Mouse (Mus musculus) E14TG2a.4 (cell line): ENCODE measurements around the gene Mettl23.
"Not testable (repeated sequence)": the region's sequence is repeated elsewhere in the genome, so short reads cannot be mapped to it uniquely, and the experiment has no call there.

Experiments
- H3K27me3 ChIP-seq: 2 replicates; pipeline ENCODE4 v1.6.1; 2014; ENCODE audit warnings: low read length, control low read depth; ENCODE audit not compliant: insufficient read depth
- H3K36me3 ChIP-seq: 2 replicates; pipeline ENCODE4 v1.6.1; 2014; ENCODE audit warnings: low read length, control low read depth; ENCODE audit not compliant: insufficient read depth
- H3K4me1 ChIP-seq: replicated peaks from 2 replicates; pipeline ENCODE4 v1.6.1; 2014; ENCODE audit warnings: low read depth, low read length, control low read depth
- H3K4me3 ChIP-seq: replicated peaks from 2 replicates; pipeline ENCODE4 v1.5.1; 2014; ENCODE audit warnings: mild to moderate bottlenecking, low read length
- H3K9me3 ChIP-seq: 2 replicates; pipeline ENCODE4 v1.6.1; 2014; ENCODE audit warnings: low read length, control low read depth
- CTCF ChIP-seq: conservative IDR thresholded peaks from 2 replicates; pipeline ENCODE4 v1.5.1; 2014; ENCODE audit warnings: low read length
- NANOG ChIP-seq: IDR thresholded peaks from 2 replicates; pipeline ENCODE4 v1.6.1; 2014; ENCODE audit warnings: borderline replicate concordance, low read length, mixed read lengths
- POU5F1 ChIP-seq: IDR thresholded peaks from 2 replicates; pipeline ENCODE4 v1.6.1; 2014; ENCODE audit warnings: low read length, borderline replicate concordance

Gene Mettl23

DNA sequence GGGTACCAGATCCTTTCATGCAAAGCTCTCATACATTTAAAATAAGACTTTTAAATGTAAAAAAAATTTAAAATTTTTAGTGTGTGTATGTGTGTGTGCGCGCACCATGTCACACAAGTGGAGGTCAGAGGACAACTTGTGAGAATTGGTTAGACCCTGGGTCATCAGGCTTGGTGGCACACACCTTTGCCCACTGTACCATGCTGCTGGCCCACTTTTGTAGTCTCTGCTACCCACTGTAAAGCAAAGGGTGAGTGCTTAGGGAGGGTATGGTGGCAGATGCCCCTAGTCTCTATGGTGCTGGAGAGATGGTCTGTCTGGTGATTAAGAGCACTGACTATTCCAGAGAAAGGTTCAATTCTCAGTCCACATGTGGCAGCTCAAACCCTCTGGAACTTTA lies 19.8 kb upstream of the Mettl23 start:
- Histone ChIP-seq H3K9me3 (no peaks in the 10 kb centered on the region), H3K4me3 (no peak overlapping the region)

DNA sequence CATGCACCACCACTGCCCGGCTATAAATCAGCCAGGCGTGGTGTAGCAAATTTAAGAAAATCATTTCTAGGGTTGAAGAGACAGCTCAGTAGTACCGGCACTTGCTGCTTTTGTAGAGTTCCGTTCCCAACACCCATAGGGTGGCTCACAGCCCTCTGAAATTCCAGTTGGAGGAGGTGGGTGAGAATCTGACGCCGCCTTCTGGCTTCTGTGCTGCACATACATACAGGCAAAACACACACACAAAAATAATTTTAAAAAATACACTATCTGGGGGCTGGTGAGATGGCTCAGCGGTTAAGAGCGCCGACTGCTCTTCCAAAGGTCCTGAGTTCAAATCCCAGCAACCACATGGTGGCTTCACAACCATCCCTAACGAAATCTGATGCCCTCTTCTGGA lies 19.2 kb upstream of the Mettl23 start:
- Histone ChIP-seq H3K4me1 (peaks cover 46% of the 10 kb centered on the region), H3K27me3 (peaks cover 26% of the 10 kb centered on the region)
- not testable (repeated sequence) for H3K9me3 ChIP-seq, H3K36me3 ChIP-seq, H3K4me3 ChIP-seq

More for the DNA sequence above, 19.8 kb upstream of the Mettl23 start:
- Histone ChIP-seq H3K4me1 (peaks cover 45% of the 10 kb centered on the region), H3K27me3 (peaks cover 20% of the 10 kb centered on the region), H3K36me3 (no peaks in the 10 kb centered on the region)
- TF ChIP-seq POU5F1 = no peak
- TF ChIP-seq NANOG = no peak
- no peak for TF ChIP-seq CTCF

DNA sequence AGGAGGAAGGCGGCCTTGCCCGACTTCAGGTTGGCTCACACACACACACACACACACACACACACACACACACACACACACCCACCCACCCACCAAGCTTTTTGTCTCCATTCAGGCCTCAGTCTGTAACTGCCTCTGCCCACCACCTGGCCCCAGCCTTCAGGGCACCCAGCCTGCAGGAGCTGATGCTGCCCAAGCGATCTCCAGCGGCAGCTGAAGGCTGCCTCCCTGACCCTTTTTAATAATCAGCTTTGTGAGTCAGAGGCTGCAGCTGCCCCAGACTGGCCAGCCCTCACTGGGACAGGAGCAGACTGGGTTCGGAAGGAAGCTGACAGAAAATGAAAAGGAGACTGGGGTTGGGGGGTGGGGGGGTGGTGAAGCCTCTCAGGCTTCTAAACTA lies 17.8 kb upstream of the Mettl23 start:
- Histone ChIP-seq H3K36me3 (no peaks in the 10 kb centered on the region), H3K9me3 (no peaks in the 10 kb centered on the region), H3K4me1 (peaks cover 51% of the 10 kb centered on the region), H3K27me3 (peaks cover 26% of the 10 kb centered on the region), H3K4me3 (no peak overlapping the region)
- TF ChIP-seq POU5F1 = no peak
- no peak for TF ChIP-seq NANOG
- TF ChIP-seq CTCF = no peak

DNA sequence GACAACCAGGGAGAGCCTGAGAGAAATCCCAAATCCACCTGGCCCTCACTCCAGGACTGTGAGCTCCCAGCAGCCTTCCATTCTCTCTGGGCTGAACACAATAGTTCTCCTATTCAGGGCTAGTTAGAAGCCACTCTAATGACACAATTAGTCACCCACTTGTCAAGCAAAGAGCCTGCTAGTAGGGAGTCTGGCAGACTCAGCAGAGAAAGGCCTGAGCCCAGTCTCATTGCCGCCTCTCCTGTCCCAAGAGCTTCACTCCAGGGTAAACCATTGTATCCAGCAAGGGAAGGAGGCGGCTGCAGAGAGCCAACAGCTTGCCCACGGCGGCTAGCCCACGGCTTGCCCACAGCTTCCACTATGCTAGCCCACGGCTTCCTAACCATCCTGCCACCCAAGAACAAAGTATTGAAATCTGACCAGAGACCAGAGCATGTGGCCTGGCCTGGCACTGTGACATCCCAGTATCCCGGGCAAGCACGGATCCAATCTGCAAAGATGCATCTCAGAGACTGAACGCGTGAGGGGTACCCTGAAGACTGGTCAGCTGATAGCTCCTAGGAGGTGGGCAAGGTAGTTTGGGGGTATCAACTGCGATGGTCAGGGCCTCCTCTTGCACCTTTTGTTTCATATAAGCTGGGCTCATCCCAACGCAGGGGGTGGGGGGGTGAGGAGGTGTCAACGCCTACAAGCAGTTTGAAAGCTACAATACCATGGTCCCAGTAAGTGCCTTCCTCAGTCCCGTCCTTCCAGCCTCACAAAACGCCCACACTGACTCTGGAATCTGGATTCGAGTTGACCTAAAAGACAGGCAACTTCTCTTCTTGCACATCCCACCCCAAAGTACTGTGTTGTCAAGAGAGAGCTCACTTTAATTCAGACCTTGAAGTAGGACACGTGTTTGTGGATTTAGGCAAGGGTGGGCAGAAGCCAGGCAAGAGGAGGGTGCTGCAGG lies 16.3 kb upstream of the Mettl23 start:
- H3K4me3 ChIP-seq = peak overlapping the region; percentile 91
- H3K27me3 ChIP-seq = peaks cover 26% of the 10 kb centered on the region
- TF ChIP-seq POU5F1 (no peak), CTCF (no peak), NANOG (no peak; the same call in 1 of the 2 replicates)
- peaks cover 61% of the 10 kb centered on the region for H3K4me1 ChIP-seq
- H3K9me3 ChIP-seq = no peaks in the 10 kb centered on the region
- no peaks in the 10 kb centered on the region for H3K36me3 ChIP-seq

DNA sequence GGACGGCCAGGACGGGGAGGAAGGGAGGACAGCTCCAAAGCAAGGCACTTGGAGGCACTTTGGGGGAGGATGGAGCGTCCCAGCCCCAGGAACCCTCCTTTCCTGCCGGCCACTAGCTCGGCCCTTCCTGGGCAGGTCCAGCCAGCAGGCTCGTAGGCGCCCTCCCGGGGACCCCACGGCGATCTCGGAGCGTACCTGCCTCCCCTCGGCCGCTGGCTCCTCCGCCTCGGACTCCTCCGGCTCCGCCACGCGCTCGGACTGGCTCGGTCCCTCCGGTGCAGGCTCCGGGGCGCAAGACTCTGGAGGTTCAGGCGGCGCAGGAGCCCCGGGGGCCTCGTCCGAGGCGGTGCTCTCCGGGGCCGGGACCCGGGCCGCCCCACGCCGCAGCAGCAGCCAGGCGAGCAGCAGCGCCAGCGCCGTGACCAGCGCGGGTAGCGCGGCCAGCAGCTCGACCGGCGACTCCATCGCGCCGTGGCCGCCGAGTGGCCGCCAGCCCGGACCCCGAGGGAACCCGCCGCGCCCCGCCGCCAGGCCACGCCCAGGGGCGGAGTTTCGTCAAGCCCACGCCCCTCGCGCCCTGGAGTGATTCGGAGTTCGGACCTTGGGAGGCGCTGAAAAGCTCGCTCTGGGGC lies 15.4 kb upstream of the Mettl23 start, which contains the start of gene Mxra7:
Gene Mxra7 (minus strand): TSS at position 513 of the 632 bp plus-strand sequence.
- Histone ChIP-seq H3K4me3 (peak within 1 kb of the TSS; percentile 91), H3K9me3 (no peaks in the 10 kb centered on the region), H3K4me1 (peaks cover 60% of the 10 kb centered on the region), H3K36me3 (peaks cover 1% of the 10 kb centered on the region; the same call in 1 of the 2 replicates), H3K27me3 (peaks cover 26% of the 10 kb centered on the region)
- no peak for TF ChIP-seq NANOG
- TF ChIP-seq POU5F1 = no peak

DNA sequence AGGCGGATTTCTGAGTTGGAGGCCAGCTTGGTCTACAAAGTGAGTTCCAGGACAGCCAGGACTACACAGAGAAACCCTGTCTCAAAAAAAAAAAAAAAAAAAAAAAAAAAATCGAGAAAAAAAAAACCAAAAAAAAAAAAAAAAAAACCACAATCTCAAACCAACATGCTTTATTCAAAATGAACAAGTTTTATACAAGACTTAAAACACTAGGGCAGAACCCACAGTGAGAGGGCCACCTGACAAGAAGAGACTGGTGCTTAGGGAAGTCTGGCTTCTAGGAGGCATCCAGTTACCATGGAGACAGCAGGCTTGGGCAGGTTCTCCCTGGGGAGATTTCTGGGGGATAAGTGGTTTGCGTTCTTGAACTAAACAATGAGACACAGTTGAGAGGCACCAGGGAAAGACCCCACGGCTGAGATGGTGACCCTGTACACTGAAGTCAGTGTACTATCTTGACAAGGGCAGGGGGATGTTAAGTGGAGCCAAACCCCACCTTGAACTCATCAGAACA lies 10.8 kb upstream of the Mettl23 start:
- Histone ChIP-seq H3K4me3 (no peak overlapping the region), H3K36me3 (peaks cover 45% of the 10 kb centered on the region), H3K27me3 (peaks cover 13% of the 10 kb centered on the region), H3K4me1 (peaks cover 83% of the 10 kb centered on the region), H3K9me3 (no peaks in the 10 kb centered on the region)
- TF ChIP-seq POU5F1 (no peak), CTCF (no peak)

DNA sequence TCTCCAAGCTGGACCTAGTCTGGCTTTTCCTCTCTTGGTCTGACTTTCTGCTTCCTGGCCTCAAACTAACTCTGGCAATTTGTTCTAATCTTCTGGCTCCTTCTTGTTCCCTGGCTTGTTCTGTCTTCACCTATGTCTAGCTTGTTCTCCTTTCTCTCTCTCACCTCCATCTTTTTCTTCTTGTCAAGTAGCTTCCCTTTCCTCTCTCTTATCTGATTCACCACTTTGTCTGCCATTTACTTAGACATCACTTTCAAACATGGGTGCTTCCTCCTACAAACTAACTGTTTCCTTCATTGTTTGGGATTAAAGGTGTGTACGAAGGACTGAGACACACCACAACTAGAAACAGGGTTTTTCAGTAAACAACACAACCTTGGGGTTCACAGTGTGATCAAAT lies 8.1 kb upstream of the Mettl23 start:
- TF ChIP-seq POU5F1 (no peak), NANOG (no peak), CTCF (no peak)
- no peaks in the 10 kb centered on the region for H3K27me3 ChIP-seq
- peaks cover 91% of the 10 kb centered on the region for H3K4me1 ChIP-seq
- H3K4me3 ChIP-seq = no peak overlapping the region
- no peaks in the 10 kb centered on the region for H3K9me3 ChIP-seq
- peaks cover 72% of the 10 kb centered on the region for H3K36me3 ChIP-seq

DNA sequence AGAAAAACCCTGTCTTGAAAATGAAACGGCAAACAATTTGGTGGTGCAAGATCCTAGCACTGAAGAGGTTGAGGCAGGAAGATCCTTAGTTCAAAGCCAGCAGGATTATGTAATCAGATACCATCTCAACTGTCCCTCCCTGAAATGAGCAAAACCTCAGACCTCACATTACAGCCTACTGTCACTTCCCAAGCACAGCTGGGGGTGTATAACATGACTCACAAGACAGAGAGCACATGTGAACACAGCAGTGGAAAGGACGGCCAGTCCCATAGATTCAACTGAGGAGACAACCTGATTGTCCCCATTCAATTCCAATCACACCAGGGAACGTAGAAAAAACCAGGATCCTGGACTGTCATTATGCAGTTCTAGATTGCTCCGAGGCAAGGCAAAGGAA lies 6.8 kb upstream of the Mettl23 start:
- peaks cover 86% of the 10 kb centered on the region for H3K36me3 ChIP-seq
- no peaks in the 10 kb centered on the region for H3K27me3 ChIP-seq
- no peak overlapping the region for H3K4me3 ChIP-seq
- no peaks in the 10 kb centered on the region for H3K9me3 ChIP-seq
- H3K4me1 ChIP-seq = peaks cover 98% of the 10 kb centered on the region
- no peak for TF ChIP-seq POU5F1
- no peak for TF ChIP-seq NANOG
- TF ChIP-seq CTCF = no peak

DNA sequence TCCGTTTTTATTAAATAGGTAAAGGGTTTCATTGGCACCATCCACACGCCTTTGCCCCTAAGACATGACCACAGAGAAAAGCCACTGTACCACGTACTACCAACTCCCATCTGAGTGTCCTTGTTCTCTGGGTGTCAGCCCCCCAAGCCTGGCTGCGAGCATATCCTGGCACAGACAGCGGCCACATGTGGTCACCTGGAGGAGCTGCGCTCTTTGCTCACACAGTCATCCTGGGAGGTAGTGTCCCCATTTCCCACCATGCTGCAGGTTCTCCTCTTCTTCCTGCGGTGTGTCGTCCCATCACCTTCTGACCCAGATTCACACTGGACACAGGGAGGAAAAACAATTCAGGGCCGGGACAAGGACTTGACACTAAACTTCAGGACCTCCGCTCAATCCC lies 5.6 kb upstream of the Mettl23 start:
- Histone ChIP-seq H3K4me3 (no peak overlapping the region), H3K36me3 (peaks cover 95% of the 10 kb centered on the region), H3K27me3 (no peaks in the 10 kb centered on the region), H3K4me1 (peaks cover 95% of the 10 kb centered on the region), H3K9me3 (no peaks in the 10 kb centered on the region)
- peak; percentile 32; the same call in 1 of the 2 replicates for TF ChIP-seq CTCF
- TF ChIP-seq POU5F1 = no peak
